Mouse (Mus musculus) neural tube, embryonic 12.5 days (tissue): ENCODE data around the gene Zfp541. TPM values are rescaled to one million over a fixed set of nuclear protein-coding genes. Genes with fewer than 3 reads are reported as not detected.

Source experiments
- ATAC-seq: fragments of 200-750 bp; cut with Nextera tagmentation; 2 replicates; pipeline ENCODE4 v1.8.0; 2017; ENCODE audit warnings: low read depth, mild to moderate bottlenecking, moderate TSS enrichment, moderate library complexity; ENCODE audit not compliant: low FRiP score
- H3K27ac ChIP-seq: fragments of 300-500 bp; sonication (generic); 2 replicates; pipeline ENCODE4 v1.5.1; 2016
- H3K27me3 ChIP-seq: fragments of 300-500 bp; sonication (generic); replicated peaks from 2 replicates; pipeline ENCODE4 v1.6.1; 2016; ENCODE audit warnings: mild to moderate bottlenecking
- H3K36me3 ChIP-seq: fragments of 300-500 bp; sonication (generic); 2 replicates; pipeline ENCODE4 v1.6.1; 2016; ENCODE audit warnings: mild to moderate bottlenecking
- H3K4me1 ChIP-seq: fragments of 300-500 bp; sonication (generic); 2 replicates; pipeline ENCODE4 v1.6.1; 2016
- H3K4me2 ChIP-seq: fragments of 300-500 bp; sonication (generic); replicated peaks from 2 replicates; pipeline ENCODE4 v1.6.1; 2016; ENCODE audit warnings: mild to moderate bottlenecking
- H3K4me3 ChIP-seq: fragments of 300-500 bp; sonication (generic); 2 replicates; pipeline ENCODE4 v1.5.1; 2016
- H3K9ac ChIP-seq: fragments of 300-500 bp; sonication (generic); 2 replicates; pipeline ENCODE4 v1.6.1; 2016; ENCODE audit warnings: mild to moderate bottlenecking
- H3K9me3 ChIP-seq: fragments of 300-500 bp; sonication (generic); 2 replicates; pipeline ENCODE4 v1.6.1; 2016; ENCODE audit warnings: mild to moderate bottlenecking
- WGBS: fragments of 180-500 bp; shearing (Covaris S2); methylation state at CpG from one replicate; pipeline ENCODE4 v1.1.7; 2016; 5-methylcytosine and 5-hydroxymethylcytosine counted together
- polyA plus RNA-seq: library from polyadenylated mRNA; unstranded; fragments of >200 nt; fragmentation: Nextera tagmentation; extraction: Ambion mirVana; gene quantifications from 2 replicates; pipeline ENCODE4 v1.2.1, GENCODE M21; 2016

Gene Zfp541
- polyA plus RNA-seq, 1 experiment from 2014 or later, result 0.05 TPM

- Histone ChIP-seq H3K4me3 (no peak overlapping the region), H3K36me3 (peaks cover 18% of the 10 kb centered on the region), H3K4me1 (peaks cover 38% of the 10 kb centered on the region), H3K4me2 (no peak overlapping the region), H3K9me3 (no peaks in the 10 kb centered on the region), H3K27me3 (no peaks in the 10 kb centered on the region), H3K9ac (no peak overlapping the region), H3K27ac (no peak overlapping the region; the same call in 1 of the 2 replicates)
- no peak for ATAC-seq
- WGBS, result 74% methylated on average over 15 of the region's 15 CpGs
Observed at GRCm38 (mm10) chr7:16101726-16102475, 40.3 kb downstream of the Zfp541 start.

- H3K27ac ChIP-seq, result 0 out of 2 replicates have a peak overlapping the region, but pooled peaks have one; percentile 32
- H3K36me3 ChIP-seq, result peaks cover 26% of the 10 kb centered on the region
- H3K4me3 ChIP-seq, result no peak overlapping the region
- H3K9me3 ChIP-seq, result no peaks in the 10 kb centered on the region
- no peak overlapping the region for H3K9ac ChIP-seq
- no peaks in the 10 kb centered on the region for H3K27me3 ChIP-seq
- WGBS, result 90% methylated on average over 5 of the region's 5 CpGs
- H3K4me1 ChIP-seq, result peaks cover 38% of the 10 kb centered on the region
- no peak for ATAC-seq
- H3K4me2 ChIP-seq, result no peak overlapping the region
Observed at GRCm38 (mm10) chr7:16102686-16103226, 41.1 kb downstream of the Zfp541 start.

GRCm38 (mm10) chr7:16103760-16104159 lies 42.1 kb downstream of the Zfp541 start:
- Histone ChIP-seq H3K27ac (no peak overlapping the region; the same call in 1 of the 2 replicates), H3K4me3 (no peak overlapping the region), H3K4me2 (0 out of 2 replicates have a peak overlapping the region, but pooled peaks have one; percentile 4), H3K4me1 (peaks cover 38% of the 10 kb centered on the region), H3K27me3 (no peaks in the 10 kb centered on the region), H3K9ac (no peak overlapping the region), H3K36me3 (peaks cover 36% of the 10 kb centered on the region), H3K9me3 (no peaks in the 10 kb centered on the region)
- WGBS, result 77% methylated on average over 6 of the region's 6 CpGs
- ATAC-seq, result peak; percentile 69

- no peaks in the 10 kb centered on the region for H3K9me3 ChIP-seq
- no peak overlapping the region for H3K27ac ChIP-seq
- no peak for ATAC-seq
- no peak overlapping the region for H3K4me3 ChIP-seq
- H3K9ac ChIP-seq, result peak overlapping the region; percentile 26; the same call in 1 of the 2 replicates
- 92% methylated on average over 7 of the region's 7 CpGs for WGBS
- no peak overlapping the region for H3K4me2 ChIP-seq
- peaks cover 46% of the 10 kb centered on the region for H3K36me3 ChIP-seq
- peaks cover 29% of the 10 kb centered on the region for H3K4me1 ChIP-seq
- H3K27me3 ChIP-seq, result no peaks in the 10 kb centered on the region
Observed at GRCm38 (mm10) chr7:16104611-16105388, 43.2 kb downstream of the Zfp541 start.

GRCm38 (mm10) chr7:16108886-16109542 lies 47.4 kb downstream of the Zfp541 start:
- H3K27ac ChIP-seq, result no peak overlapping the region
- H3K4me2 ChIP-seq, result no peak overlapping the region
- no peaks in the 10 kb centered on the region for H3K9me3 ChIP-seq
- H3K27me3 ChIP-seq, result no peaks in the 10 kb centered on the region
- no peak overlapping the region for H3K4me3 ChIP-seq
- peaks cover 78% of the 10 kb centered on the region for H3K36me3 ChIP-seq
- H3K4me1 ChIP-seq, result peaks cover 8% of the 10 kb centered on the region; the same call in 1 of the 2 replicates
- 93% methylated on average over 9 of the region's 9 CpGs for WGBS
- H3K9ac ChIP-seq, result no peak overlapping the region
- no peak for ATAC-seq

GRCm38 (mm10) chr7:16110158-16110557 lies 48.5 kb downstream of the Zfp541 start:
- Histone ChIP-seq H3K36me3 (peaks cover 81% of the 10 kb centered on the region), H3K27me3 (no peaks in the 10 kb centered on the region), H3K4me1 (no peaks in the 10 kb centered on the region), H3K4me3 (no peak overlapping the region), H3K9ac (no peak overlapping the region), H3K9me3 (no peaks in the 10 kb centered on the region), H3K27ac (no peak overlapping the region), H3K4me2 (no peak overlapping the region)
- no peak for ATAC-seq
- 95% methylated on average over 8 of the region's 8 CpGs for WGBS

- Histone ChIP-seq H3K4me2 (no peak overlapping the region), H3K27ac (no peak overlapping the region), H3K27me3 (no peaks in the 10 kb centered on the region), H3K4me1 (no peaks in the 10 kb centered on the region), H3K4me3 (no peak overlapping the region), H3K36me3 (peaks cover 95% of the 10 kb centered on the region), H3K9me3 (no peaks in the 10 kb centered on the region), H3K9ac (no peak overlapping the region)
- 89% methylated on average over 7 of the region's 7 CpGs for WGBS
- ATAC-seq, result no peak
Observed at GRCm38 (mm10) chr7:16111284-16112090, 49.9 kb downstream of the Zfp541 start.

- 90% methylated on average over 7 of the region's 7 CpGs for WGBS
- ATAC-seq, result no peak
- no peak overlapping the region for H3K9ac ChIP-seq
- no peak overlapping the region for H3K4me3 ChIP-seq
- no peaks in the 10 kb centered on the region for H3K9me3 ChIP-seq
- peaks cover 65% of the 10 kb centered on the region for H3K36me3 ChIP-seq
- no peaks in the 10 kb centered on the region for H3K27me3 ChIP-seq
- H3K27ac ChIP-seq, result no peak overlapping the region
- no peak overlapping the region for H3K4me2 ChIP-seq
- peaks cover 7% of the 10 kb centered on the region; the same call in 1 of the 2 replicates for H3K4me1 ChIP-seq
Observed at GRCm38 (mm10) chr7:16116418-16116817, 54.8 kb downstream of the Zfp541 start.

GRCm38 (mm10) chr7:16117100-16117499 lies 55.5 kb downstream of the Zfp541 start:
- ATAC-seq, result no peak
- no peaks in the 10 kb centered on the region for H3K27me3 ChIP-seq
- H3K9ac ChIP-seq, result no peak overlapping the region
- no peak overlapping the region for H3K27ac ChIP-seq
- H3K4me3 ChIP-seq, result no peak overlapping the region
- no peak overlapping the region for H3K4me2 ChIP-seq
- peaks cover 7% of the 10 kb centered on the region; the same call in 1 of the 2 replicates for H3K4me1 ChIP-seq
- H3K9me3 ChIP-seq, result no peaks in the 10 kb centered on the region
- H3K36me3 ChIP-seq, result peaks cover 59% of the 10 kb centered on the region
- 83% methylated on average over 3 of the region's 3 CpGs for WGBS

- peak within 1 kb of the TSS; percentile 61 for H3K4me2 ChIP-seq
- H3K9ac ChIP-seq, result peak within 1 kb of the TSS; percentile 67
- peaks cover 38% of the 10 kb centered on the region for H3K36me3 ChIP-seq
- no peak within 1 kb of the TSS for H3K27ac ChIP-seq
- H3K4me3 ChIP-seq, result peak within 1 kb of the TSS; percentile 71
- H3K27me3 ChIP-seq, result no peaks in the 10 kb centered on the region
- no peaks in the 10 kb centered on the region for H3K9me3 ChIP-seq
- WGBS, result 2% methylated on average over 33 of the region's 33 CpGs
- peaks cover 7% of the 10 kb centered on the region; the same call in 1 of the 2 replicates for H3K4me1 ChIP-seq
- ATAC-seq, result peak; percentile 90
Observed at GRCm38 (mm10) chr7:16119569-16120261, 58.1 kb downstream of the Zfp541 start, which contains the start of gene Kptn. TSS of gene Kptn (plus strand) at chr7:16119895.

GRCm38 (mm10) chr7:16120262-16120600 lies 58.6 kb downstream of the Zfp541 start:
- H3K9me3 ChIP-seq, result no peaks in the 10 kb centered on the region
- ATAC-seq, result peak; percentile 59; the same call in 1 of the 2 replicates
- H3K36me3 ChIP-seq, result peaks cover 33% of the 10 kb centered on the region
- peak overlapping the region; percentile 67; the same call in 1 of the 2 replicates for H3K9ac ChIP-seq
- 52% methylated on average over 9 of the region's 9 CpGs for WGBS
- H3K4me1 ChIP-seq, result peaks cover 7% of the 10 kb centered on the region; the same call in 1 of the 2 replicates
- no peak overlapping the region for H3K27ac ChIP-seq
- peak overlapping the region; percentile 61 for H3K4me2 ChIP-seq
- H3K27me3 ChIP-seq, result no peaks in the 10 kb centered on the region
- peak overlapping the region; percentile 71 for H3K4me3 ChIP-seq
